Mouse (Mus musculus): Measurements from ENCODE around the gene Gm11077. TPM values are rescaled to one million over a fixed set of nuclear protein-coding genes. Genes with fewer than 3 reads are reported as not detected.

The Gm11077 gene
- total RNA-seq, 2 experiments from 2014 or later = not detected

- H3K27ac ChIP-seq = no peak overlapping the region
- TF ChIP-seq CTCF (IDR thresholded peaks at IDR 0.05) = no peak
- intact Hi-C loops (cut with DNase I) = no loop called here
Measured at GRCm38 (mm10) chr6:140750371-140751080, 21.4 kb downstream of the Gm11077 start.

GRCm38 (mm10) chr6:140766365-140766764 lies 37.3 kb downstream of the Gm11077 start:
- intact Hi-C loops (cut with DNase I) = loop anchor here (2.0 to 10.0 kb wide), 6 partner anchors 88 to 810 kb away; no protein-coding TSS in a partner anchor
- peak; percentile 29 to 51 for DNase-seq (ENCODE audit: extremely low spot score in 1 of 2, low spot score in 2 of 2)
- Histone ChIP-seq H3K4me3 (no peak overlapping the region; the same call in 1 of the 2 replicates), H3K27ac (no peak overlapping the region)
- peak; percentile 87 for TF ChIP-seq CTCF (IDR thresholded peaks at IDR 0.05)

More at GRCm38 (mm10) chr6:140750371-140751080, 21.4 kb downstream of the Gm11077 start:
- no peak overlapping the region for H3K4me3 ChIP-seq
- DNase-seq (ENCODE audit: extremely low spot score in 1 of 2, low spot score in 2 of 2) = no peak

GRCm38 (mm10) chr6:140767237-140767636 lies 38.2 kb downstream of the Gm11077 start:
- Histone ChIP-seq H3K27ac (no peak overlapping the region), H3K4me3 (no peak overlapping the region)
- DNase-seq (ENCODE audit: extremely low spot score in 1 of 2, low spot score in 2 of 2) = no peak
- intact Hi-C loops (cut with DNase I) = loop anchor here (2.0 to 10.0 kb wide), 6 partner anchors 88 to 810 kb away; no protein-coding TSS in a partner anchor
- no peak for TF ChIP-seq CTCF (IDR thresholded peaks at IDR 0.05)

GRCm38 (mm10) chr6:140768180-140768579 lies 39.1 kb downstream of the Gm11077 start:
- intact Hi-C loops (cut with DNase I) = loop anchor here (5.0 to 10.0 kb wide), 4 partner anchors 87 to 604 kb away; no protein-coding TSS in a partner anchor
- no peak; the same call in 1 of the 2 replicates for TF ChIP-seq CTCF (IDR thresholded peaks at IDR 0.05)
- Histone ChIP-seq H3K4me3 (no peak overlapping the region), H3K27ac (no peak overlapping the region)
- DNase-seq (ENCODE audit: extremely low spot score in 1 of 2, low spot score in 2 of 2) = no peak

- no peak overlapping the region for H3K27ac ChIP-seq
- no peak overlapping the region for H3K4me3 ChIP-seq
- intact Hi-C loops (cut with DNase I) = loop anchor here (5.0 to 10.0 kb wide), 4 partner anchors 86 to 603 kb away; no protein-coding TSS in a partner anchor
- no peak for DNase-seq (ENCODE audit: extremely low spot score in 1 of 2, low spot score in 2 of 2)
- TF ChIP-seq CTCF (IDR thresholded peaks at IDR 0.05) = no peak
Measured at GRCm38 (mm10) chr6:140768859-140769640, 40.0 kb downstream of the Gm11077 start.

- H3K4me3 ChIP-seq = no peak overlapping the region
- no peak overlapping the region for H3K27ac ChIP-seq
- no peak for DNase-seq (ENCODE audit: extremely low spot score in 1 of 2, low spot score in 2 of 2)
- TF ChIP-seq CTCF (IDR thresholded peaks at IDR 0.05) = no peak
- intact Hi-C loops (cut with DNase I) = no loop called here
Measured at GRCm38 (mm10) chr6:140776274-140776673, 47.2 kb downstream of the Gm11077 start.

- H3K27ac ChIP-seq = no peak overlapping the region
- no peak overlapping the region for H3K4me3 ChIP-seq
- intact Hi-C loops (cut with DNase I) = no loop called here
- DNase-seq (ENCODE audit: extremely low spot score in 1 of 2, low spot score in 2 of 2) = no peak
- TF ChIP-seq CTCF (IDR thresholded peaks at IDR 0.05) = no peak
Measured at GRCm38 (mm10) chr6:140782524-140782923, 53.4 kb downstream of the Gm11077 start.

GRCm38 (mm10) chr6:140786058-140786457 lies 57.0 kb downstream of the Gm11077 start:
- no peak for TF ChIP-seq CTCF (IDR thresholded peaks at IDR 0.05)
- H3K4me3 ChIP-seq = no peak overlapping the region
- intact Hi-C loops (cut with DNase I) = no loop called here
- DNase-seq (ENCODE audit: extremely low spot score in 1 of 2, low spot score in 2 of 2) = no peak
- H3K27ac ChIP-seq = no peak overlapping the region

- peak; percentile 58 for TF ChIP-seq CTCF (IDR thresholded peaks at IDR 0.05)
- H3K4me3 ChIP-seq = no peak overlapping the region
- intact Hi-C loops (cut with DNase I) = no loop called here
- no peak overlapping the region for H3K27ac ChIP-seq
- DNase-seq (ENCODE audit: extremely low spot score in 1 of 2, low spot score in 2 of 2) = peak in 1 of 2 experiments; percentile 14
Measured at GRCm38 (mm10) chr6:140789850-140790249, 60.8 kb downstream of the Gm11077 start.

- H3K4me3 ChIP-seq = no peak overlapping the region
- DNase-seq (ENCODE audit: extremely low spot score in 1 of 2, low spot score in 2 of 2) = no peak
- intact Hi-C loops (cut with DNase I) = no loop called here
- TF ChIP-seq CTCF (IDR thresholded peaks at IDR 0.05) = no peak
- H3K27ac ChIP-seq = no peak overlapping the region
Measured at GRCm38 (mm10) chr6:140793676-140794262, 64.7 kb downstream of the Gm11077 start.

GRCm38 (mm10) chr6:140798841-140799240 lies 69.8 kb downstream of the Gm11077 start:
- peak; percentile 2 for TF ChIP-seq CTCF (IDR thresholded peaks at IDR 0.05)
- no peak for DNase-seq (ENCODE audit: extremely low spot score in 1 of 2, low spot score in 2 of 2)
- Histone ChIP-seq H3K27ac (no peak overlapping the region), H3K4me3 (no peak overlapping the region)
- intact Hi-C loops (cut with DNase I) = no loop called here

Measured in left cerebral cortex, adult 2 months (tissue).